Mouse (Mus musculus) cerebellum, adult (tissue): Measurements from ENCODE around the gene Msi2.
A peak's percentile ranks its signal among the peaks of the same experiment; 100 is the strongest.

ENCODE experiments used
- ATAC-seq: cut with Nextera tagmentation; 2 replicates; pipeline ENCODE4 v1.9.2; 2017; ENCODE audit warnings: mild to moderate bottlenecking, moderate library complexity, mixed read lengths; ENCODE audit not compliant: insufficient number of reproducible peaks, low FRiP score, low TSS enrichment

Msi2 gene

GRCm38 (mm10) chr11:88644719-88645118 lies 73.6 kb downstream of the Msi2 start:
- no peak for ATAC-seq

DNA sequence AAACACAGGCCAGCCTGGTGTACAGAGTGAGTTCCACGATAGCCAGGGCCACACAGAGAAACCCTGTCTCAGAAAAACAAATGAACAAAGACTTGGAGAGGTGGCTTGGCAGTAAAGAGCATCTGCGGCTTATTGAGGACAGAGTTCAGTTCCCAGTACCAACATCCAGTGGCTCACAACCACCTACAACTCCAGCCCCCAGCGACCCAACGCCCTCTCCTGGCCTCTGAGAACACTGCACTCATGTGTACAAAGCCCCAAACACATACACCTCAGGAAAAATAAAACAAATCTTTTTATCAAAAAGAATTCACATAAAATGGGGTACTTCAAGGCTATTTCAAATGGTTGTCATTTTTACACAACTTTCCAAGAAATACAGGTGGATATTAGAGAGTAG lies 78.5 kb downstream of the Msi2 start:
- no peak for ATAC-seq

- ATAC-seq: no peak
Measured at GRCm38 (mm10) chr11:88638936-88639542, 79.3 kb downstream of the Msi2 start.

GRCm38 (mm10) chr11:88638254-88638653 lies 80.1 kb downstream of the Msi2 start:
- ATAC-seq: no peak

GRCm38 (mm10) chr11:88636934-88637333 lies 81.4 kb downstream of the Msi2 start:
- ATAC-seq: no peak

DNA sequence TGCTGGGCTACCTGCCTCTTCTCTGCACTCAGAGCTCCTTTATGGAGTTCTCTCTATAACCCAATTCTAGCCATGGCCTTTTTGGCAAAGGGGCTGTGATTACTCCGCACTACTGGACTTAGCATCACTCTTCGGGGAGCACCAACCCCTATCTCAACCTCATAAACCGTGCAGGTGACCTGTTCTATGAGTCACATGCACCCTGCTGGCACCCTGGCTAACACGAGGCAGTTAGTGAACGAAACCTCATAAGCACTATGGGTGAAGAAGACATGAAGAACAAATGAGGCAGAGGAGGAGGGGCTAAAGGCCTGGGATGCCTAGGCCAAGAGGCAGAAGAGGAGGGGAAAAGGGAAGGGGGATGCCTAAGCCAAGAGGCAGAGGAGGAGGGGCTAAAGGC lies 82.0 kb downstream of the Msi2 start:
- no peak for ATAC-seq

- no peak for ATAC-seq
Measured at GRCm38 (mm10) chr11:88634627-88635026, 83.7 kb downstream of the Msi2 start.

DNA sequence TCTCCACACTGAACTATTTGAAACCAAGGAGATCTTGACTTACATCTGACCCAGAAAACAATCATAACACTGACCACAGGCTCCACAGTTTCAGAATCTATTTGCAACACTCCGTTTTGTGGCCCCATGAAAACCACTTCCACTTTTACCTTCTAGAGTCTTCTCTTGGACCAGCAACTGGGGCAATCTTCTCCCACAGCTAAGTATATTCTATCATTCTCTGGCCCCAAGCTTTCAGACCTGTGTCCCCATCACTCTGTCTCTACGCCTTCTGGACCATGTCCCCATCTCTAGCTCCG lies 86.4 kb downstream of the Msi2 start:
- no peak for ATAC-seq

- no peak for ATAC-seq
Measured at GRCm38 (mm10) chr11:88631084-88631931, 87.0 kb downstream of the Msi2 start.

DNA sequence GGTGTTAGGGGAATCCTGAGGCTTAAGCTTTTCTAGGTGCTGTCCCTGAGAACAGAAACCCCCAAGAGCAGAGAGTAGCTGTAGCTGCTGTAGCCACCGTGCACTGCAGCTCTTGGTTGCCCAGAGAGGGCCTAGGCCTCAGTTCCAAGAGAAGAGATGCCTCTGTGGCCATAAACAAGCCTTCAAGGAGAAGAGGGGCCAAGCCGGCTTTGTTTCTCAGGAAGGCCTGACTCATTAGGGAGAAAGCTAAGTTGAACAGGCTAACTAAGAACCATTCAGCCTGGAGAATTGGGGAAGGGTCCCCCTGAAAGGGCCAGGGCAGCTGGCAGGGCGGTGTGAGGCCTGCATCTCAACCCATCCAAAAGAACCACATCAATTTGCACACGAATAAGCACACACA lies 88.7 kb downstream of the Msi2 start:
- ATAC-seq: no peak

DNA sequence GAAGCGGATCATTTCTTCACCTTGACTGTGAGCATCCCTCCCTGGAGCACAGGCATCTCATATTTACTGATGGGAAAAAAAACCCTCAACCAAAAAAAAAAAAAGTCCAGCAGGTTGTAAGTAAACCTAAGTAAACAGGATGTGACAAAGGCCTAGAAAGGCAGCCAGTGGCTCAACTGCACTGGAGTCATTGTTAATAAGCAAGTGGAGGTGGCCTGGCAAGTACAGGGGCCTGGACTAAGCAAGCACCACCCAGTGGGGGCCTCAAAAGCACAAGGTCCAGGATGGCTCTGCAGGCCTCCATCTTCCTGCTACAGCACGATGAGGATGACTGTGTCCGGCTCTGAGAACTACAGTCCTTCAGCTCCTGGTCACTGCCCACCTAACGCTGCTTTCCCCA lies 89.1 kb downstream of the Msi2 start:
- ATAC-seq: no peak

- no peak for ATAC-seq
Measured at GRCm38 (mm10) chr11:88628676-88629075, 89.6 kb downstream of the Msi2 start.

DNA sequence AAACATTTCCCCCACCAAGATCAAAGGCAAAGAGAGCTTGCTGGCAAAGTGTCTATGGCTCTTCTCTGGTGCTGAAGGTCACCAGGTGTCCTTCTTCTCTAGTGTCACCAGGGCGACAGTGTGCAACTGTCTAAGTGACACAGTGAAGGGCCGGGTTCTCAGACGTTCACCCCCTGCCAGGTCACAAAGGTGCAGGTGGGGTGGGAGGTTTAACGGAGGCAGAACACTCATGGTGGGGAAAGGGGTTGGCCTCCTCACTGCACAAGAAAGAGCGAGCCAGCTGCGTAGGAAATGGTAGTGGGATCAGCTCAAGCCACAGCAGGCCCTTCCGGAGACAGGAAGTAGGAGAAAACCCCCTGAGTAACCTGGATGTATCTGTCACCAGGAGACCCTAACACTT lies 91.0 kb downstream of the Msi2 start:
- no peak for ATAC-seq

DNA sequence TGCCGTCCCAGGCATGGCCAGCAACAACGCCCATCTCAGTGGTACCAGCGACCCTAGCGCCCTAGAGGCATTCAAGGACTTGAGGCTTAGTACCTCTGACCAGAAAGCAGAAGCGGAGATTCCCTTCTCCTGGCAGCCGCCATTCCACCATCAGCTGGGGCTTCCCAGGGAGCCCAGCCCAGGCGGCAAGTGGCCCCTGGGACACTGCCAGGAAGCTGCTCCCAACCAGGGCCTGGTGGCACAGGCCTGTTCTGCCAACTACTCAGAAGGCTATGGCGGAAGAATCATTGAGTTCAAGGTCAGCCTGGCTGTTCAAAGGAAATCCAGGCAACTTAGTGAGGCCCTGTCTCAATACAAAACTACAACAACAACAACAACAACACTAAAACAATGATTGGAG lies 91.7 kb downstream of the Msi2 start:
- ATAC-seq: no peak

GRCm38 (mm10) chr11:88626061-88626460 lies 92.3 kb downstream of the Msi2 start:
- ATAC-seq: no peak

- ATAC-seq: no peak
Measured at GRCm38 (mm10) chr11:88625063-88625462, 93.2 kb downstream of the Msi2 start.

GRCm38 (mm10) chr11:88624627-88625026 lies 93.7 kb downstream of the Msi2 start:
- ATAC-seq: no peak

- no peak for ATAC-seq
Measured at GRCm38 (mm10) chr11:88623671-88624070, 94.6 kb downstream of the Msi2 start.

- ATAC-seq: no peak
Measured at GRCm38 (mm10) chr11:88622496-88622895, 95.8 kb downstream of the Msi2 start.

DNA sequence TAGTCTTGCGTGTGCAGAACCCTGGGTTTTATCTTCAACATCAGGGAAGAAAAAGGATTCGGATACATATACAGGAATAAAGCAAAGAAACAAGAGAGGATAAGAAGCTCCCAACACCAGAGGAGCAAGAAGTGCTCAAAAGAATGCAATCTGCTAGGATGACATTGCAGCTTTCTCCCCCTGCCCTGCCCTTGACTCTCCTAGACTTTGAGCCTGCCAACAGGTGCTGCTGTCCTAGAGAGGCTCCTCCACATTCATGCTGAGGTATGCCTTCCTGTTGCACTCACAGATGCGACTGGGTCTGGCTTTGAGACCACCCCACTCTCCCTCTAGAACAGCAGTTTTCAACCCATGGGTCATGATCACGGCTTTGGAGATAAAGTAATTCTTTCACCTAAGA lies 96.5 kb downstream of the Msi2 start:
- ATAC-seq: no peak

GRCm38 (mm10) chr11:88620158-88620973 lies 97.9 kb downstream of the Msi2 start:
- ATAC-seq: 0 out of 2 replicates have a peak, but pooled peaks have one; percentile 34
